Mouse (Mus musculus): ENCODE data around the gene Rffl. TPM values are rescaled to one million over a fixed set of nuclear protein-coding genes. Genes with fewer than 3 reads are reported as not detected.
"Not testable (repeated sequence)": the region's sequence is repeated elsewhere in the genome, so short reads cannot be mapped to it uniquely, and the experiment has no call there.

Gene Rffl
- polyA plus RNA-seq, 1 experiment from 2014 or later, result 9.7 TPM

DNA sequence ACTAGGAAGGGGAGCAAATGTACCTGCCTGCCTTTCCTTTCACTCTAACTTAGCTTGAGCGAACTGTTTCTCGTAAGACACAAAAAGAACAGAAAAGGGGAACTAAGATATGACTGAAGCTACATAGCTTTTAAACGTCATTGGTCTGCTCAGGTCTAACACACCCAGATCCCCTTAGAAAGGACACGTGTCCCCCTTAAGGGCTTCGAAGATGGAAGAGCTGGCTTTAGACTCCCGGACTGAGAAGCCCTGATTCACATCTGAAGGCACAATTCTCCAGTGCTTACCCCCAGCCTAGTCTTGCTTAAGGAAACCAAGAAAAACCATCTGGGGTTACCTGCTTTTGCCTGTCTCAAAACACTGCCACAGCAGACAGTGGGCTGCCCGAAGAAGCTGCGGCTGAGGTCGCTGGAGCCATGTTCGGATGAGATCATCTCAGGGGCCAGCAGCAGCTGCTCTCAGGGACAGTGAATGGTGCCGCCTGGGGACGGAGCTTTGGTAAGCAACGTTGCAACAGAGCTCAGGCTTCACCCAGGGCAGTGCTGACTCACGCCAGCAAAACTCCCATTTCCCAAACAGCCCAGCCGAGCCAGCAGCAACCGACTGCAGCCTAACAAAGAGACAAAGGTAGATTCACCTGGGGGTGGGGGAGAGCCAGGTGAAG lies 25.5 kb downstream of the Rffl start:
- H3K9ac ChIP-seq (ENCODE audit: low read depth, low read length), result no peak overlapping the region
- no peaks in the 10 kb centered on the region for H3K36me3 ChIP-seq (ENCODE audit: control insufficient read depth, insufficient read depth, low read length)
- WGBS, result 21% methylated on average over 16 of the region's 16 CpGs
- no peaks in the 10 kb centered on the region for H3K9me3 ChIP-seq (ENCODE audit: control insufficient read depth, low read length)
- no peaks in the 10 kb centered on the region for H3K27me3 ChIP-seq (replicated peaks; ENCODE audit: control insufficient read depth, insufficient read depth, low read length)
- 0 out of 2 replicates have a peak overlapping the region, but pooled peaks have one; percentile 4 for H3K4me3 ChIP-seq (ENCODE audit: low read depth, low read length)
- peaks cover 5% of the 10 kb centered on the region for H3K4me1 ChIP-seq (ENCODE audit: control insufficient read depth, insufficient read depth, low read length)
- ATAC-seq (ENCODE audit: low read depth) (peak; percentile 85), DNase-seq (ENCODE audit: low spot score) (peak; percentile 77)
- no peak overlapping the region for H3K27ac ChIP-seq (replicated peaks; ENCODE audit: low read depth, low read length)
- peak overlapping the region; percentile 25 for H3K4me2 ChIP-seq (ENCODE audit: low read depth, low read length)

DNA sequence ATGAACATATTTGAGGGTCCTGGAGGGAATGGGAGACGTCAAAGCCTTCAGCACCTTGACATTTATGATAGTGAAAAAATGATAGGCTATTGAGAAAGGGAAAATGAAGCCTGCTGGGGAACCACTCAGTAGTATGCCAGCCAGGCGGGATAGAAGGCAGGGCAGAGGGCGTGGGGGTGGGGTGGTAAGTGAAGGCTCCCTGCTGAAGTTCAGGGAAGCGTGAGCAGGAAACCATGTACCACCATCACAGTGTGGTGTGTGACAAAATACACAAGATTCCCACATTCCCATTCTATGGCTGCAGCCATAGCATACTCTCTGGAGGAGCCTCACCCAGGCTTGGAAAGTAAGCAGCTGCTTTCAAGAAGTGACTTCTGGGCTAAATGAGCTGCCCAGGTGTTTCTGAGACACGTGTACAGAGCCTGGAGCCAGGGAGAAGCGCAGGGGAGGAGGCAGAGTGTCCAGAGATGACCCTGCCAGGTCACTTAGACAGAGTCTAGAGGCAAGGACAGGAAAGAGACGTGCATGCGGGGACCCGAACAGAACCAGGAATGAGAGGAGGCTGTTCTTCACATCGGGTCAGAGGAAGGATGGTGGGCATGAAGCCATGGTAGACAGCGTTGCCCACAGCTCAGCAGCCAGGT lies 26.1 kb downstream of the Rffl start:
- Histone ChIP-seq H3K9me3 (ENCODE audit: control insufficient read depth, low read length) (no peaks in the 10 kb centered on the region), H3K27me3 (replicated peaks; ENCODE audit: control insufficient read depth, insufficient read depth, low read length) (no peaks in the 10 kb centered on the region), H3K4me2 (ENCODE audit: low read depth, low read length) (0 out of 2 replicates have a peak overlapping the region, but pooled peaks have one; percentile 25), H3K9ac (ENCODE audit: low read depth, low read length) (no peak overlapping the region), H3K27ac (replicated peaks; ENCODE audit: low read depth, low read length) (no peak overlapping the region), H3K4me3 (ENCODE audit: low read depth, low read length) (no peak overlapping the region), H3K4me1 (ENCODE audit: control insufficient read depth, insufficient read depth, low read length) (peaks cover 5% of the 10 kb centered on the region; the same call in 1 of the 2 replicates), H3K36me3 (ENCODE audit: control insufficient read depth, insufficient read depth, low read length) (no peaks in the 10 kb centered on the region)
- DNase-seq (ENCODE audit: low spot score) (no peak), ATAC-seq (ENCODE audit: low read depth) (no peak)
- 63% methylated on average over 11 of the region's 11 CpGs for WGBS

DNA sequence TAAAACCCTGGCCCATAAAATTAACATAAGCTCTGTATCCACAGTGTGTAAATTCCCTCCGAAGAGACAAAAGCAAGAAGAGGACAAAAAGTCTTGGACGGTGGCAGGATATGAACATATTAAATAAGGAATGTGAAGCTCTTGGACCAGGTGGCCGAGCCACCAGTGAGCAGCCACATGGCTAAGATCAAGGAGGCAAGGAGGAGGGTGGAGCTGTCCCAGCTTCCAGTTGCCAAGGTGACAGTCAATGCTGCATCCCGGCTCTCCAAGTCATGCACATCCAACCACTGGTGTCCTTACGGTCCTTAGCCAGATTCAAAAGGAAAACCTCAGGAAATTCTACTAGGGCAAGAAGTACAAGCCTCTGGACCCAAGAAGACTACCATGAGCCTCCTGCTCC lies 32.5 kb downstream of the Rffl start:
- Histone ChIP-seq H3K27ac (replicated peaks; ENCODE audit: low read depth, low read length) (no peak overlapping the region), H3K36me3 (ENCODE audit: control insufficient read depth, insufficient read depth, low read length) (no peaks in the 10 kb centered on the region), H3K27me3 (replicated peaks; ENCODE audit: control insufficient read depth, insufficient read depth, low read length) (no peaks in the 10 kb centered on the region), H3K9me3 (ENCODE audit: control insufficient read depth, low read length) (no peaks in the 10 kb centered on the region), H3K4me3 (ENCODE audit: low read depth, low read length) (no peak overlapping the region), H3K4me1 (ENCODE audit: control insufficient read depth, insufficient read depth, low read length) (peaks cover 11% of the 10 kb centered on the region; the same call in 1 of the 2 replicates), H3K9ac (ENCODE audit: low read depth, low read length) (no peak overlapping the region), H3K4me2 (ENCODE audit: low read depth, low read length) (no peak overlapping the region)
- ATAC-seq (ENCODE audit: low read depth) (no peak), DNase-seq (ENCODE audit: low spot score) (no peak)
- WGBS, result 50% methylated on average over 5 of the region's 5 CpGs

DNA sequence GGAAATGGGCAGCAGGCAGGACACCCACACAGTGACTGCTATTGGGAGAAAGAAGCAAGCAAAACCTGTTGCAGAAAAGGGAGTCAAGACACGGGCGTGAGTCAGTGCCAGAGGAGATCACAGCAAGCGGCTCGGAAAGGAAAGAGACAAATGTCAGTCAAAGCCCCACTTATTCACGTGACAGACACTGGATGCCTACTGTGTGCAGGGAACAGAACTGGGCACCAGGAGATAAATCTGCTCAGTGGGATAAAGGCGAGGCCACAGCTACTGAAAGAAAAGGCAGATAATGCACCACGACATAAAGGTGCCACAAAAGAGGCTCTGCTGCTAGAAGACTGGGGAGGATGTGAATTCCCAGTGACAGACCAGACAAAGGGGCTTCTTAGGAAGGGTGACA lies 33.2 kb downstream of the Rffl start:
- ATAC-seq (ENCODE audit: low read depth) (no peak), DNase-seq (ENCODE audit: low spot score) (no peak)
- Histone ChIP-seq H3K27ac (replicated peaks; ENCODE audit: low read depth, low read length) (no peak overlapping the region), H3K36me3 (ENCODE audit: control insufficient read depth, insufficient read depth, low read length) (no peaks in the 10 kb centered on the region), H3K4me2 (ENCODE audit: low read depth, low read length) (no peak overlapping the region), H3K9me3 (ENCODE audit: control insufficient read depth, low read length) (no peaks in the 10 kb centered on the region), H3K4me3 (ENCODE audit: low read depth, low read length) (no peak overlapping the region), H3K9ac (ENCODE audit: low read depth, low read length) (no peak overlapping the region), H3K4me1 (ENCODE audit: control insufficient read depth, insufficient read depth, low read length) (peaks cover 11% of the 10 kb centered on the region; the same call in 1 of the 2 replicates), H3K27me3 (replicated peaks; ENCODE audit: control insufficient read depth, insufficient read depth, low read length) (no peaks in the 10 kb centered on the region)
- 39% methylated on average over 7 of the region's 7 CpGs for WGBS

DNA sequence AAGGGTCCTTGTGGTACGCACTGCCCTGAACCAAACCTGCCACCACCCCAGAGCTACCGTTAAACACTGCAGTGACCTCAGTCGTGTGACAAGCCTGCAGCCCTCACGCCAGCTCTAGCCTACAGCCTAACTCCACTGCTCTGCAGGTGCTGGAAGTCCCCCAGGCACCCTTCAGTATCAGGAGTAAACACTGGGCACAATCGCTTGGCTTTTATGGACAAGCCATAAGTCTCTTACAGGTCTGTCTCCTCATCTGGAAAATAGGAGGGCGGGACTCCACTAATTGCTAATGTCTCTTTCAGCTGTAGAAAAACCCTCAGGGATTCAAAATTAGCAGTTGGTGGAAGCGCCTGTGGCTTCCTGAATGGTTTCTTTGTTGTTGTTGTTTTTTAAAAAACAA lies 33.8 kb downstream of the Rffl start:
- Histone ChIP-seq H3K9ac (ENCODE audit: low read depth, low read length) (no peak overlapping the region), H3K27ac (replicated peaks; ENCODE audit: low read depth, low read length) (no peak overlapping the region), H3K27me3 (replicated peaks; ENCODE audit: control insufficient read depth, insufficient read depth, low read length) (no peaks in the 10 kb centered on the region), H3K4me1 (ENCODE audit: control insufficient read depth, insufficient read depth, low read length) (peaks cover 11% of the 10 kb centered on the region; the same call in 1 of the 2 replicates), H3K4me3 (ENCODE audit: low read depth, low read length) (no peak overlapping the region), H3K36me3 (ENCODE audit: control insufficient read depth, insufficient read depth, low read length) (no peaks in the 10 kb centered on the region), H3K4me2 (ENCODE audit: low read depth, low read length) (no peak overlapping the region), H3K9me3 (ENCODE audit: control insufficient read depth, low read length) (no peaks in the 10 kb centered on the region)
- ATAC-seq (ENCODE audit: low read depth) (no peak), DNase-seq (ENCODE audit: low spot score) (peak; percentile 43)
- 51% methylated on average over 7 of the region's 7 CpGs for WGBS

DNA sequence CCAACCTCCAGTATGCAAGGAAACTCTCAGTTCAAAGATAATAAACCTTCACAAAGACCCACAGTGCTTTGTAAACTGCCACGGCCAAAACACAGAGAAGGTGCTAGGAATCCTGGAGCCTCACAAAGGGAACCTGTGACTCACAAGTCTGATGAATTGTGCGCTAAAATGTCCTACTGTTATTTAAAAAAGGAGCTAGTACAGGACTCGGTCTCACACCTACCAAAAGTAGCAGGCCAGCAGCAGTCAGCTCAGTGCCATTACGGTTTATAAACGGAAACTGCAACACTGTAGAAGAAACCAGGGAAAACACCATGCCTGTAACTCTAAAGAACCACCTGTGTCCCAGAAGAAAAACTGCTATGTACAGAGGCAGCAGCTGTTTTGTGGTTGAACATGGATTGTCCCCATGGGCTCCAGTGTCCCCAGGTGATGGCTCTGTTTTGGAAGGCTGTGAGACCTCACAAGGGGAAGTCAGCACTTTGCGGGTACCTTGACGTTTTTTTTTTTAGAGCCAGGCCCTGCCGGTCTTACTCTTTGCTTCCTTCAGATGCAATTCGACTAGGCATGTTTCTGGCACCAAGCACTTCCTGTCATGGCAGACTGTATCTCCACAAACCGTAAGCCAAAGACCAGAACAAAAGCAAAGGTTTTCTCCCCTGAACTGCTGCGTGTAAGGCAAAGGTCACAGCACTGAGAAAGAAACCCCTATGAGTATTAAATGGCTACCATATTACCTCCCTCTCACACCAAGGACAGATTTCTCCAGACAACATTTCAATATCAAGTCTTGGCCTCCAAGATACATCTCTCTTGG lies 35.2 kb downstream of the Rffl start:
- DNase-seq (ENCODE audit: low spot score), result no peak
- ATAC-seq (ENCODE audit: low read depth), result no peak
- H3K27me3 ChIP-seq (replicated peaks; ENCODE audit: control insufficient read depth, insufficient read depth, low read length), result no peaks in the 10 kb centered on the region
- no peaks in the 10 kb centered on the region for H3K36me3 ChIP-seq (ENCODE audit: control insufficient read depth, insufficient read depth, low read length)
- no peak overlapping the region for H3K4me2 ChIP-seq (ENCODE audit: low read depth, low read length)
- no peak overlapping the region for H3K4me3 ChIP-seq (ENCODE audit: low read depth, low read length)
- peaks cover 21% of the 10 kb centered on the region for H3K4me1 ChIP-seq (ENCODE audit: control insufficient read depth, insufficient read depth, low read length)
- H3K27ac ChIP-seq (replicated peaks; ENCODE audit: low read depth, low read length), result no peak overlapping the region
- no peaks in the 10 kb centered on the region for H3K9me3 ChIP-seq (ENCODE audit: control insufficient read depth, low read length)
- H3K9ac ChIP-seq (ENCODE audit: low read depth, low read length), result no peak overlapping the region
- 71% methylated on average over 11 of the region's 11 CpGs for WGBS

DNA sequence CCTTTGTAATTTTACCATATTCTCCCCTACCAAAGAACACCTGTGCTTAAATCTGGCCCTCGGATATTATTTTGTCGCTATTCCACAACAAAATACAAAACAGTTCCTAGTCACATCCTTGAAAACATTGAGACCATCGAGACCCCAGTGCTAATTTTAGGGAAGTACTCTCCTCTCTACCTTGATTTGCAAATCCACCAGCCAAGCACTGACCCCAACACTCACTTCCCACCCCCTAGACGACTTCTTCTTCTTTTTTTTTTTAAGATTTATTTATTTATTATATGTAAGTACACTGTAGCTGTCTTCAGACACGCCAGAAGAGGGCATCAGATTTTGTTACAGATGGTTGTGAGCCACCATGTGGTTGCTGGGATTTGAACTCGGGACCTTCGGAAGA lies 36.7 kb downstream of the Rffl start:
- H3K4me1 ChIP-seq (ENCODE audit: control insufficient read depth, insufficient read depth, low read length), result peaks cover 21% of the 10 kb centered on the region
- H3K27ac ChIP-seq (replicated peaks; ENCODE audit: low read depth, low read length); DNase-seq (ENCODE audit: low spot score); H3K27me3 ChIP-seq (replicated peaks; ENCODE audit: control insufficient read depth, insufficient read depth, low read length); H3K9ac ChIP-seq (ENCODE audit: low read depth, low read length); H3K4me3 ChIP-seq (ENCODE audit: low read depth, low read length); ATAC-seq (ENCODE audit: low read depth); H3K9me3 ChIP-seq (ENCODE audit: control insufficient read depth, low read length); H3K4me2 ChIP-seq (ENCODE audit: low read depth, low read length); H3K36me3 ChIP-seq (ENCODE audit: control insufficient read depth, insufficient read depth, low read length): not testable (repeated sequence)
- 87% methylated on average over 7 of the region's 7 CpGs for WGBS

DNA sequence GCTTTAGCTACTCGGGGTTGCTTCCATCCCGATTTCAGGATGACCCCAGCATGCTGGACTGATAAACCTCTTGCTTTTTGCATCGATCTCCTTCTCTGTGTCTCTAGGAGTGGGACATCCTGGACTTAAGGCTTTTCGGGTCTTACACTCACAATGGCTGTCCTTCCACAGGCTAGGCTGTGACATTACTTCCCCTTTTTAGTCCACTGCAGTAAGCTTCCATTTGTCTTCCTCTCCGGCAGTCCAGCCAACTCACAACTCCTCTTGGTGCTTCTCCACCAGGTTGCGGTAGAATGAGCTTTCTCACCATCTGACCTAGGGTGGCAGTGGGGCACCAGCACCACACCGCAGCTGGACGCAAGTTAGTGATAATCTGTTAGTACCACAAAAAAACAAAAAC lies 37.1 kb downstream of the Rffl start:
- Histone ChIP-seq H3K27me3 (replicated peaks; ENCODE audit: control insufficient read depth, insufficient read depth, low read length) (no peaks in the 10 kb centered on the region), H3K4me2 (ENCODE audit: low read depth, low read length) (no peak overlapping the region), H3K4me1 (ENCODE audit: control insufficient read depth, insufficient read depth, low read length) (peaks cover 21% of the 10 kb centered on the region), H3K27ac (replicated peaks; ENCODE audit: low read depth, low read length) (no peak overlapping the region), H3K9me3 (ENCODE audit: control insufficient read depth, low read length) (no peaks in the 10 kb centered on the region), H3K4me3 (ENCODE audit: low read depth, low read length) (no peak overlapping the region), H3K36me3 (ENCODE audit: control insufficient read depth, insufficient read depth, low read length) (no peaks in the 10 kb centered on the region), H3K9ac (ENCODE audit: low read depth, low read length) (no peak overlapping the region)
- ATAC-seq (ENCODE audit: low read depth) (no peak), DNase-seq (ENCODE audit: low spot score) (no peak)
- WGBS, result 92% methylated on average over 8 of the region's 8 CpGs

Measured in embryonic facial prominence, embryonic 14.5 days (tissue).